In the genomic region with DNA sequence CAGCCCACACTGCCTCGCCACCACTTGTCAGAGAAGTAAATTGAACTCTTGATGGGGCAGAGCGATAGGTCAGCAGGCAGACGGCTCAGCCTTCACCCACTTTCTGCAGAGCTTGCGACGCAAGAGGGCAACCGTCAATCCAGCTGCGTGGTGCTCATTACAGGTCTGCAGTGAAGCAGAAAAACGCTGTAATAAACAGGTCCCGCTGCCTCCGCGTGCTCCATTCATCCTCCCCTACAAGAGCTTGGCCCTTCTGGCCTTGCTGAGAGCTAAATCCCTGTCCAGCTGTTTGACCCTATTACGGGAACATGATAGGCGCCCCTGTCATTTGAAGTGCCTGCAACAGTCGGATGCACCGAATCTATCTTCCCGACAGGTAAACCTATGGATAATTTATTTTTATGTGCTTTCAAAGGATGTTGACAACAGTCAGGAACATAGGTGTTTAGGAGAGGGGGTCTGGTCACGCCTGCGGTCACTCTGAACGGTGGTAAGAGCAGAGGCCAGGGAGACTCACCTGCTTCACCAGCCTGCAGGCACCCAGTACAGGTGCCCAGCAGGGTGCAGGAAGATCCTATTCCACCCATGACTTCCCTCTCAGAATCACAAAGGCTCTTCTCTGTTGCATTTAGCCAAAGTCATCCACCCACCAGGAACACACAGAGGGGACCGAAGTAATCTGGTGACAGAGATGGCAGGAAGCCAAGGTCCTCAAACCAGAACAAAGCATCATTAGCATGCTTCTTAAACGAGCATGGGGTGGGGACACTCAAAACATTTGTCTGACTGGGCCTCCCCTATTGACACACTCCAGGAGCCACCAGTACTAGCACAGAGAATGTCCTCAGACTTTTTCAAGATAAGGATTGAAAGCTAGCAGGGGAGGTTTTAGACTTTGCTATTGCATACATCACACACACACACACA, we compare ENCODE assay signal across 10 mouse cellular contexts.
DNase-seq lines count a peak whose midpoint lies in the region; ATAC-seq and TF ChIP-seq lines count a peak whose summit lies in the region.
"Had no signal": no experiment of that assay in that cellular context is flagged by ENCODE, and none has a peak within 500 bp of the region (broad histone marks: within the 10 kb centered on the region; RNA-seq: fewer than 3 reads in every experiment).

No protein-coding gene starts in this region.

- ATAC-seq in heart, embryonic 14.5 days (ENCODE audit: insufficient number of reproducible peaks, insufficient read depth, low FRiP score, low read depth) = peak; percentile 21; the same call in 1 of the 2 replicates
- peak; percentile 53 for ATAC-seq in lung, postnatal 0 days

- peaks cover 7 to 10% of the 10 kb centered on the region in 2 experiments; a peak in 3 of 4 replicates for H3K4me1 ChIP-seq in heart, embryonic 14.5 days (ENCODE audit: control insufficient read depth in 2 of 2, insufficient read depth in 2 of 2, low read length in 2 of 2)
- H3K4me1 ChIP-seq in heart, embryonic 10.5 days = peaks cover 13% of the 10 kb centered on the region
- H3K4me1 ChIP-seq in lung, postnatal 0 days (ENCODE audit: insufficient read depth, low read depth, low read length) = no peaks in the 10 kb centered on the region
- no peaks in the 10 kb centered on the region for H3K4me1 ChIP-seq in lung, adult 2 months (ENCODE audit: control insufficient read depth, insufficient read depth, low read length)

- no peak for TF ChIP-seq POLR2A in lung, adult 2 months (IDR thresholded peaks at IDR 0.05; ENCODE audit: borderline replicate concordance, extremely low read depth, low read depth, low read length)

- peaks cover 34% of the 10 kb centered on the region for H3K27me3 ChIP-seq in heart, embryonic 14.5 days (ENCODE audit: control insufficient read depth, insufficient read depth, low read length)
- H3K27me3 ChIP-seq in heart, embryonic 10.5 days (ENCODE audit: insufficient read depth, poor library complexity, severe bottlenecking) = peaks cover 38% of the 10 kb centered on the region; the same call in 1 of the 2 replicates
- H3K27me3 ChIP-seq in lung, postnatal 0 days (replicated peaks; ENCODE audit: insufficient read depth, low read length) = no peaks in the 10 kb centered on the region

- no peaks in the 10 kb centered on the region for H3K9me3 ChIP-seq in heart, embryonic 14.5 days (ENCODE audit: control insufficient read depth, low read length)
- H3K9me3 ChIP-seq in heart, embryonic 10.5 days = no peaks in the 10 kb centered on the region
- no peaks in the 10 kb centered on the region for H3K9me3 ChIP-seq in lung, postnatal 0 days (ENCODE audit: low read length)

- no peak for DNase-seq in heart, embryonic 10.5 days (ENCODE audit: low spot score)
- peak; percentile 39 for DNase-seq in lung, postnatal 0 days (ENCODE audit: low spot score)
- no peak for DNase-seq in lung, adult 2 months
- peak; percentile 43 for DNase-seq in forelimb bud, embryonic 11.5 days (ENCODE audit: low read depth, low spot score)
- peak; percentile 73 for DNase-seq in retina, embryonic 14.5 days (ENCODE audit: low spot score)
- no peak for DNase-seq in urinary bladder, postnatal 14 days (ENCODE audit: low spot score)
- no peak for DNase-seq in cerebellum, postnatal 25 days
- DNase-seq: layer of hippocampus, postnatal 36 days; lung, postnatal 10 days had no signal

- no peak overlapping the region for H3K4me2 ChIP-seq in heart, embryonic 14.5 days (ENCODE audit: low read length)
- H3K4me2 ChIP-seq in lung, postnatal 0 days (replicated peaks; ENCODE audit: low read depth, low read length) = no peak overlapping the region

- no peak for TF ChIP-seq CTCF in lung, postnatal 0 days (IDR thresholded peaks at IDR 0.05)
- no peak for TF ChIP-seq CTCF in lung, adult 2 months (IDR thresholded peaks at IDR 0.05; ENCODE audit: insufficient read depth, low read length)

- TF ChIP-seq EP300 in lung, postnatal 0 days (IDR thresholded peaks at IDR 0.05) = no peak

- WGBS in heart, embryonic 14.5 days = 65% methylated on average over 21 of the region's 21 CpGs
- 67% methylated on average over 21 of the region's 21 CpGs for WGBS in heart, embryonic 10.5 days
- 61% methylated on average over 21 of the region's 21 CpGs for WGBS in lung, postnatal 0 days
- 69% methylated on average over 21 of the region's 21 CpGs for WGBS in lung, adult 2 months

- no peak overlapping the region for H3K27ac ChIP-seq in heart, embryonic 14.5 days (replicated peaks in 1 of 2; ENCODE audit: control insufficient read depth in 1 of 2, insufficient read depth in 1 of 2, low read depth in 2 of 2, low read length in 2 of 2)
- H3K27ac ChIP-seq in heart, embryonic 10.5 days = no peak overlapping the region
- H3K27ac ChIP-seq in lung, postnatal 0 days (ENCODE audit: low read length) = no peak overlapping the region

- no peak overlapping the region for H3K9ac ChIP-seq in heart, embryonic 14.5 days (ENCODE audit: low read length)
- H3K9ac ChIP-seq in lung, postnatal 0 days (replicated peaks; ENCODE audit: low read depth) = no peak overlapping the region

- no peak overlapping the region for H3K4me3 ChIP-seq in heart, embryonic 14.5 days (ENCODE audit: control insufficient read depth in 1 of 2, insufficient read depth in 1 of 2, low read depth in 1 of 2, low read length in 2 of 2)
- H3K4me3 ChIP-seq in heart, embryonic 10.5 days = no peak overlapping the region
- H3K4me3 ChIP-seq in lung, postnatal 0 days (ENCODE audit: low read depth, low read length) = no peak overlapping the region
- H3K4me3 ChIP-seq in lung, adult 2 months (replicated peaks; ENCODE audit: extremely low read depth, low read depth, low read length) = no peak overlapping the region

- no peaks in the 10 kb centered on the region for H3K36me3 ChIP-seq in heart, embryonic 14.5 days (ENCODE audit: control insufficient read depth, insufficient read depth, low read length)
- H3K36me3 ChIP-seq in heart, embryonic 10.5 days = no peaks in the 10 kb centered on the region
- no peaks in the 10 kb centered on the region for H3K36me3 ChIP-seq in lung, postnatal 0 days (ENCODE audit: insufficient read depth, low read length)

Comparison
In these comparisons a context has a peak if more than half of its experiments do, and no peak if none do; other contexts are left out.
1. DNase-seq: peak in lung, postnatal 0 days (single experiment), forelimb bud, embryonic 11.5 days (single experiment) and retina, embryonic 14.5 days (single experiment); none in heart, embryonic 10.5 days (single experiment), lung, adult 2 months (single experiment), urinary bladder, postnatal 14 days (single experiment) and cerebellum, postnatal 25 days (0 of 2).